Mouse (Mus musculus): Measurements from ENCODE around the gene Zrsr1. TPM values are rescaled to one million over a fixed set of nuclear protein-coding genes. Genes with fewer than 3 reads are reported as not detected.

The Zrsr1 gene
- total and polyA plus RNA-seq, 3 experiments: 4.0 to 9.3 (median 4.8) TPM

GRCm38 (mm10) chr11:22952668-22953067 is 19.1 kb upstream of the Zrsr1 start:
- peaks cover 0 to 32% of the 10 kb centered on the region in 2 experiments for H3K36me3 ChIP-seq (replicated peaks in 1 of 2; ENCODE audit: control insufficient read depth in 1 of 2, insufficient read depth in 1 of 2, low read length in 1 of 2)
- H3K4me1 ChIP-seq (ENCODE audit: control insufficient read depth in 1 of 2, insufficient read depth in 2 of 2): peaks cover 18 to 63% of the 10 kb centered on the region in 2 experiments
- no peak for DNase-seq (ENCODE audit: extremely low read depth)
- no peaks in the 10 kb centered on the region for H3K27me3 ChIP-seq (replicated peaks)
- H3K4me2 ChIP-seq (ENCODE audit: insufficient read depth, low read depth, poor library complexity, severe bottlenecking): no peak overlapping the region
- in situ Hi-C loops (cut with MboI; ENCODE audit: low pct_ligation_motif_present, low pct_unique_long_range_greater_than_20kb, low sequenced_read_pairs) (loop anchor here (5.0 to 10.0 kb wide), 2 partner anchors 260 to 728 kb away; no protein-coding TSS in a partner anchor), dilution Hi-C loops (cut with MboI; ENCODE audit: extremely low pct_ligation_motif_present, extremely low pct_unique_long_range_greater_than_20kb, low sequenced_read_pairs) (no loop called here)
- H3K27ac ChIP-seq (ENCODE audit: insufficient read depth, low read depth): peak overlapping the region; percentile 15; the same call in 1 of the 2 replicates
- H3K79me2 ChIP-seq (replicated peaks; ENCODE audit: control insufficient read depth, extremely low read depth, insufficient read depth, poor library complexity, severe bottlenecking): 0 out of 2 replicates have a peak, but pooled peaks cover 2% of the 10 kb centered on the region
- H3K9ac ChIP-seq (ENCODE audit: insufficient read depth, low read depth): no peak overlapping the region
- no peak overlapping the region for H3K4me3 ChIP-seq (replicated peaks in 1 of 3; ENCODE audit: low read depth in 2 of 3, low read length in 2 of 3, poor library complexity in 1 of 3)
- no peaks in the 10 kb centered on the region for H3K9me3 ChIP-seq (replicated peaks; ENCODE audit: low read length)
- TF ChIP-seq UBTF (IDR thresholded peaks at IDR 0.05; ENCODE audit: low read depth, low read length) (no peak), CTCF (conservative IDR thresholded peaks at IDR 0.05 in 1 of 2, IDR thresholded peaks at IDR 0.05 in 1 of 2; ENCODE audit: low read depth in 2 of 2, low read length in 2 of 2) (no peak), KAT2A (IDR thresholded peaks at IDR 0.05; ENCODE audit: insufficient replicate concordance, low read length) (no peak), ZNF384 (IDR thresholded peaks at IDR 0.05; ENCODE audit: low read depth, low read length) (peak; percentile 77), MYC (IDR thresholded peaks at IDR 0.05; ENCODE audit: low read depth, low read length) (no peak)

- Histone ChIP-seq H3K27me3 (replicated peaks) (no peaks in the 10 kb centered on the region), H3K4me3 (replicated peaks in 1 of 3; ENCODE audit: low read depth in 2 of 3, low read length in 2 of 3, poor library complexity in 1 of 3) (no peak overlapping the region), H3K9me3 (replicated peaks; ENCODE audit: low read length) (no peaks in the 10 kb centered on the region), H3K27ac (ENCODE audit: insufficient read depth, low read depth) (no peak overlapping the region), H3K9ac (ENCODE audit: insufficient read depth, low read depth) (no peak overlapping the region), H3K4me2 (ENCODE audit: insufficient read depth, low read depth, poor library complexity, severe bottlenecking) (no peak overlapping the region), H3K79me2 (replicated peaks; ENCODE audit: control insufficient read depth, extremely low read depth, insufficient read depth, poor library complexity, severe bottlenecking) (peaks cover 2% of the 10 kb centered on the region; the same call in 1 of the 2 replicates), H3K4me1 (ENCODE audit: control insufficient read depth in 1 of 2, insufficient read depth in 2 of 2) (peaks cover 14 to 50% of the 10 kb centered on the region in 2 experiments; a peak in 3 of 4 replicates), H3K36me3 (replicated peaks in 1 of 2; ENCODE audit: control insufficient read depth in 1 of 2, insufficient read depth in 1 of 2, low read length in 1 of 2) (peaks cover 0 to 30% of the 10 kb centered on the region in 2 experiments)
- dilution Hi-C loops (cut with MboI; ENCODE audit: extremely low pct_ligation_motif_present, extremely low pct_unique_long_range_greater_than_20kb, low sequenced_read_pairs): no loop called here
- DNase-seq (ENCODE audit: extremely low read depth): no peak
- no peak for TF ChIP-seq NRF1 (IDR thresholded peaks at IDR 0.05; ENCODE audit: low read depth, low read length)
- TF ChIP-seq NELFE (IDR thresholded peaks at IDR 0.05; ENCODE audit: low read depth, low read length): no peak
- in situ Hi-C loops (cut with MboI; ENCODE audit: low pct_ligation_motif_present, low pct_unique_long_range_greater_than_20kb, low sequenced_read_pairs): loop anchor here (5.0 to 10.0 kb wide), 2 partner anchors 324 to 732 kb away; no protein-coding TSS in a partner anchor
Measured at GRCm38 (mm10) chr11:22956346-22956745, 15.5 kb upstream of the Zrsr1 start.

GRCm38 (mm10) chr11:22956830-22957229 is 15.0 kb upstream of the Zrsr1 start:
- H3K36me3 ChIP-seq (replicated peaks in 1 of 2; ENCODE audit: control insufficient read depth in 1 of 2, insufficient read depth in 1 of 2, low read length in 1 of 2): peaks cover 0 to 30% of the 10 kb centered on the region in 2 experiments
- in situ Hi-C loops (cut with MboI; ENCODE audit: low pct_ligation_motif_present, low pct_unique_long_range_greater_than_20kb, low sequenced_read_pairs): loop anchor here (5.0 to 10.0 kb wide), 2 partner anchors 325 to 732 kb away; no protein-coding TSS in a partner anchor
- H3K27me3 ChIP-seq (replicated peaks): no peaks in the 10 kb centered on the region
- dilution Hi-C loops (cut with MboI; ENCODE audit: extremely low pct_ligation_motif_present, extremely low pct_unique_long_range_greater_than_20kb, low sequenced_read_pairs): no loop called here
- peaks cover 2% of the 10 kb centered on the region; the same call in 1 of the 2 replicates for H3K79me2 ChIP-seq (replicated peaks; ENCODE audit: control insufficient read depth, extremely low read depth, insufficient read depth, poor library complexity, severe bottlenecking)
- no peak overlapping the region for H3K9ac ChIP-seq (ENCODE audit: insufficient read depth, low read depth)
- H3K4me1 ChIP-seq (ENCODE audit: control insufficient read depth in 1 of 2, insufficient read depth in 2 of 2): peaks cover 12 to 46% of the 10 kb centered on the region in 2 experiments; a peak in 3 of 4 replicates
- H3K4me2 ChIP-seq (ENCODE audit: insufficient read depth, low read depth, poor library complexity, severe bottlenecking): no peak overlapping the region
- H3K4me3 ChIP-seq (replicated peaks in 1 of 3; ENCODE audit: low read depth in 2 of 3, low read length in 2 of 3, poor library complexity in 1 of 3): no peak overlapping the region
- peak; percentile 87 for DNase-seq (ENCODE audit: extremely low read depth)
- no peaks in the 10 kb centered on the region for H3K9me3 ChIP-seq (replicated peaks; ENCODE audit: low read length)
- no peak overlapping the region for H3K27ac ChIP-seq (ENCODE audit: insufficient read depth, low read depth)
- TF ChIP-seq ZC3H11A (IDR thresholded peaks at IDR 0.05; ENCODE audit: low read depth, low read length) (peak; percentile 100), SMC3 (IDR thresholded peaks at IDR 0.05; ENCODE audit: low read depth, low read length) (peak; percentile 100), JUND (conservative IDR thresholded peaks at IDR 0.05; ENCODE audit: low read depth, low read length) (no peak), TCF12 (IDR thresholded peaks at IDR 0.05; ENCODE audit: low read depth, low read length) (no peak), CTCF (conservative IDR thresholded peaks at IDR 0.05 in 1 of 2, IDR thresholded peaks at IDR 0.05 in 1 of 2; ENCODE audit: low read depth in 2 of 2, low read length in 2 of 2) (peak; percentile 43 to 97), ELF1 (IDR thresholded peaks at IDR 0.05; ENCODE audit: low read depth, low read length) (no peak), MAZ (IDR thresholded peaks at IDR 0.05; ENCODE audit: low read depth, low read length) (no peak), CHD1 (IDR thresholded peaks at IDR 0.05; ENCODE audit: low read depth, low read length) (no peak), NELFE (IDR thresholded peaks at IDR 0.05; ENCODE audit: low read depth, low read length) (peak; percentile 31; the same call in 1 of the 2 replicates), IRF4 (IDR thresholded peaks at IDR 0.05; ENCODE audit: low read depth, low read length) (peak; percentile 50), NRF1 (IDR thresholded peaks at IDR 0.05; ENCODE audit: low read depth, low read length) (peak; percentile 45; the same call in 1 of the 2 replicates), TBP (conservative IDR thresholded peaks at IDR 0.05; ENCODE audit: low read depth, low read length) (no peak), RAD21 (IDR thresholded peaks at IDR 0.05; ENCODE audit: low read depth, low read length) (no peak; the same call in none of the 2 replicates), MYC (IDR thresholded peaks at IDR 0.05; ENCODE audit: low read depth, low read length) (peak; percentile 36; the same call in 1 of the 2 replicates), BHLHE40 (IDR thresholded peaks at IDR 0.05; ENCODE audit: low read depth, low read length) (no peak), ZKSCAN1 (IDR thresholded peaks at IDR 0.05; ENCODE audit: borderline replicate concordance, low read depth, low read length) (no peak), MAX (IDR thresholded peaks at IDR 0.05; ENCODE audit: low read length) (no peak), JUN (IDR thresholded peaks at IDR 0.05; ENCODE audit: insufficient read depth, low read depth, low read length) (no peak), E2F4 (IDR thresholded peaks at IDR 0.05; ENCODE audit: insufficient replicate concordance, low read depth, low read length) (no peak), MAFK (IDR thresholded peaks at IDR 0.05; ENCODE audit: insufficient replicate concordance, low read length) (no peak)

Data from CH12.LX (cell line).